Mouse (Mus musculus) olfactory bulb, adult 2 months (tissue): ENCODE results near the gene Olfr370.

Source experiments
- CTCF ChIP-seq: fragments of 200-500 bp; IDR thresholded peaks from 2 replicates; pipeline ENCODE4 v1.5.1; 2012; ENCODE audit warnings: low read depth, mild to moderate bottlenecking, low read length, moderate library complexity; ENCODE audit not compliant: insufficient read depth
- POLR2A ChIP-seq: fragments of 200-500 bp; IDR thresholded peaks from 2 replicates; pipeline ENCODE4 v1.6.1; 2012; ENCODE audit warnings: mild to moderate bottlenecking, low read depth, low read length, moderate library complexity; ENCODE audit not compliant: insufficient read depth

GRCm38 (mm10) chr8:83593325-83594166 lies 58.0 kb downstream of the Olfr370 start:
- no peak for TF ChIP-seq POLR2A
- no peak for TF ChIP-seq CTCF
